Comparison of ENCODE assay signal across 8 mouse cellular contexts in genomic region chr12:113186326-113187010, GRCm38 (mm10). TPM values are rescaled to one million over a fixed set of nuclear protein-coding genes. Genes with fewer than 3 reads are reported as not detected.
A peak's percentile ranks its signal among the peaks of the same experiment; 100 is the strongest.
DNase-seq lines count a peak whose midpoint lies in the region; ATAC-seq lines count a peak whose summit lies in the region.

No protein-coding gene starts in this region.

- peak overlapping the region; percentile 73; the same call in 1 of the 2 replicates for H3K27ac ChIP-seq in hindbrain, embryonic 13.5 days
- peak overlapping the region; percentile 58; the same call in 1 of the 2 replicates for H3K27ac ChIP-seq in midbrain, embryonic 16.5 days (ENCODE audit: low read length)

- intact Hi-C loops in left cerebral cortex, postnatal 4 days (cut with DNase I) = no loop called here
- intact Hi-C loops in left cerebral cortex, postnatal 14 days (cut with DNase I) = no loop called here

- peaks cover 10% of the 10 kb centered on the region; the same call in 1 of the 2 replicates for H3K27me3 ChIP-seq in hindbrain, embryonic 13.5 days
- H3K27me3 ChIP-seq in midbrain, embryonic 16.5 days (ENCODE audit: control insufficient read depth, insufficient read depth, low read depth, low read length) = no peaks in the 10 kb centered on the region

- peak overlapping the region; percentile 89 for H3K4me2 ChIP-seq in hindbrain, embryonic 13.5 days
- peak overlapping the region; percentile 80 for H3K4me2 ChIP-seq in midbrain, embryonic 16.5 days (ENCODE audit: low read length)

- H3K9ac ChIP-seq in hindbrain, embryonic 13.5 days = peak overlapping the region; percentile 93
- H3K9ac ChIP-seq in midbrain, embryonic 16.5 days (ENCODE audit: low read depth, low read length) = peak overlapping the region; percentile 89

- no peaks in the 10 kb centered on the region for H3K9me3 ChIP-seq in hindbrain, embryonic 13.5 days
- no peaks in the 10 kb centered on the region for H3K9me3 ChIP-seq in midbrain, embryonic 16.5 days (replicated peaks; ENCODE audit: control insufficient read depth, low read length, poor library complexity, severe bottlenecking)

- peaks cover 34% of the 10 kb centered on the region for H3K4me1 ChIP-seq in hindbrain, embryonic 13.5 days (replicated peaks)
- peaks cover 15% of the 10 kb centered on the region for H3K4me1 ChIP-seq in midbrain, embryonic 16.5 days (ENCODE audit: control insufficient read depth, insufficient read depth, low read length)

- H3K36me3 ChIP-seq in hindbrain, embryonic 13.5 days = peaks cover 35% of the 10 kb centered on the region
- peaks cover 17% of the 10 kb centered on the region for H3K36me3 ChIP-seq in midbrain, embryonic 16.5 days (ENCODE audit: control insufficient read depth, insufficient read depth, low read length)

- DNase-seq in left cerebral cortex, postnatal 4 days = peak; percentile 18
- no peak for DNase-seq in left cerebral cortex, postnatal 14 days (ENCODE audit: low spot score in 2 of 2)
- DNase-seq in cerebellum, adult 9-11 months = peak; percentile 68
- DNase-seq in layer of hippocampus, adult 11-12 months (ENCODE audit: low spot score) = no peak
- no peak for DNase-seq in lung, postnatal 25 days (ENCODE audit: low spot score)
- DNase-seq in gastrocnemius, adult 8-10 months (ENCODE audit: low spot score in 2 of 2) = no peak

- ATAC-seq in hindbrain, embryonic 13.5 days (ENCODE audit: low FRiP score) = peak; percentile 21
- 0 out of 2 replicates have a peak, but pooled peaks have one; percentile 2 for ATAC-seq in midbrain, embryonic 16.5 days

- peak overlapping the region; percentile 79 for H3K4me3 ChIP-seq in hindbrain, embryonic 13.5 days
- H3K4me3 ChIP-seq in midbrain, embryonic 16.5 days (ENCODE audit: low read depth, low read length) = peak overlapping the region; percentile 77

- WGBS in hindbrain, embryonic 13.5 days = 32% methylated on average over 12 of the region's 12 CpGs
- 38% methylated on average over 12 of the region's 12 CpGs for WGBS in midbrain, embryonic 16.5 days

RNA-seq across cellular contexts. Expression of gene Tmem121, which starts 0.7 kb away (rescaled TPM):
- total RNA-seq in left cerebral cortex, postnatal 4 days (2021) = 10 to 100 TPM; 37.8 to 40.0 TPM
- 10 to 100 TPM; 28.3 to 35.6 TPM for total RNA-seq in left cerebral cortex, postnatal 14 days (2021)
- polyA plus RNA-seq in hindbrain, embryonic 13.5 days (2015; fragmentation: Nextera tagmentation; extraction: Ambion mirVana) = 32.4 and 34.9 TPM in 2 replicates
- polyA plus RNA-seq in midbrain, embryonic 16.5 days (2015; fragmentation: Nextera tagmentation; extraction: Ambion mirVana) = 47.2 and 50.3 TPM in 2 replicates
- total RNA-seq in gastrocnemius, adult 8-10 months (2022) = not detected

RNA-seq across cellular contexts. Expression of gene Tedc1, which starts 30.2 kb away (rescaled TPM):
- 1 to 10 TPM; 5.6 to 5.7 TPM for total RNA-seq in left cerebral cortex, postnatal 4 days (2021)
- 1 to 10 TPM; 1.7 to 1.8 TPM for total RNA-seq in left cerebral cortex, postnatal 14 days (2021)
- 19.9 and 20.7 TPM in 2 replicates for polyA plus RNA-seq in hindbrain, embryonic 13.5 days (2015; fragmentation: Nextera tagmentation; extraction: Ambion mirVana)
- 11.0 and 11.4 TPM in 2 replicates for polyA plus RNA-seq in midbrain, embryonic 16.5 days (2015; fragmentation: Nextera tagmentation; extraction: Ambion mirVana)
- under 1 TPM in 1 of 4 experiments, not detected in 3; 0.22 TPM for total RNA-seq in gastrocnemius, adult 8-10 months (2022)

RNA-seq across cellular contexts. Expression of gene Crip1, which starts 40.4 kb away (rescaled TPM):
- 10 to 100 TPM; 14.9 to 16.3 TPM for total RNA-seq in left cerebral cortex, postnatal 4 days (2021)
- total RNA-seq in left cerebral cortex, postnatal 14 days (2021) = 10 to 100 TPM; 12.7 to 13.0 TPM
- polyA plus RNA-seq in hindbrain, embryonic 13.5 days (2015; fragmentation: Nextera tagmentation; extraction: Ambion mirVana) = 47.1 and 48.0 TPM in 2 replicates
- polyA plus RNA-seq in midbrain, embryonic 16.5 days (2015; fragmentation: Nextera tagmentation; extraction: Ambion mirVana) = 16.8 and 23.3 TPM in 2 replicates
- 10 to 100 TPM; 53.0 to 78.6 (median 58.5) TPM for total RNA-seq in gastrocnemius, adult 8-10 months (2022)

RNA-seq across cellular contexts. Expression of gene Crip2, which starts 46.4 kb away (rescaled TPM):
- total RNA-seq in left cerebral cortex, postnatal 4 days (2021) = 100 to 1,000 TPM; 306 to 334 TPM
- total RNA-seq in left cerebral cortex, postnatal 14 days (2021) = 100 to 1,000 TPM; 199 to 200 TPM
- 324 and 347 TPM in 2 replicates for polyA plus RNA-seq in hindbrain, embryonic 13.5 days (2015; fragmentation: Nextera tagmentation; extraction: Ambion mirVana)
- 369 and 395 TPM in 2 replicates for polyA plus RNA-seq in midbrain, embryonic 16.5 days (2015; fragmentation: Nextera tagmentation; extraction: Ambion mirVana)
- 10 to 100 TPM; 22.0 to 27.4 (median 24.3) TPM for total RNA-seq in gastrocnemius, adult 8-10 months (2022)

Comparison
In these comparisons a context has a peak if more than half of its experiments do, and no peak if none do; other contexts are left out.
1. DNase-seq: peak in left cerebral cortex, postnatal 4 days (single experiment) and cerebellum, adult 9-11 months (single experiment); none in left cerebral cortex, postnatal 14 days (0 of 2), layer of hippocampus, adult 11-12 months (single experiment), lung, postnatal 25 days (single experiment) and gastrocnemius, adult 8-10 months (0 of 2).
2. RNA of gene Tmem121, which starts 0.7 kb away (total RNA-seq): 37.8 to 40.0 TPM in left cerebral cortex, postnatal 4 days and 28.3 to 35.6 TPM in left cerebral cortex, postnatal 14 days; not detected in gastrocnemius, adult 8-10 months; every median in the first group is over 10 times any median in the second.